Mouse (Mus musculus): ENCODE measurements around the gene Aqr. TPM values are rescaled to one million over a fixed set of nuclear protein-coding genes. Genes with fewer than 3 reads are reported as not detected.

Aqr gene
- total RNA-seq, 4 experiments from 2014 or later: 9.7 to 12.1 (median 11.2) TPM

GRCm38 (mm10) chr2:114064004-114064403, 122.8 kb downstream of the Aqr start:
- DNase-seq (ENCODE audit: low spot score in 2 of 2): no peak

GRCm38 (mm10) chr2:114060071-114060591, 126.7 kb downstream of the Aqr start:
- no peak for DNase-seq (ENCODE audit: low spot score in 2 of 2)

- DNase-seq (ENCODE audit: low spot score in 2 of 2): no peak
Observed at GRCm38 (mm10) chr2:114059608-114060007, 127.2 kb downstream of the Aqr start.

- no peak for DNase-seq (ENCODE audit: low spot score in 2 of 2)
Observed at GRCm38 (mm10) chr2:114058226-114058796, 128.5 kb downstream of the Aqr start.

GRCm38 (mm10) chr2:114057303-114057853, 129.4 kb downstream of the Aqr start:
- peak; percentile 52 to 75 for DNase-seq (ENCODE audit: low spot score in 2 of 2)

GRCm38 (mm10) chr2:114054129-114054528, 132.7 kb downstream of the Aqr start:
- DNase-seq (ENCODE audit: low spot score in 2 of 2): no peak

- no peak for DNase-seq (ENCODE audit: low spot score in 2 of 2)
Observed at GRCm38 (mm10) chr2:114052696-114053598, 133.9 kb downstream of the Aqr start, which contains the start of gene Actc1. Gene Actc1, minus strand, starts transcription at chr2:114053548.

GRCm38 (mm10) chr2:114051871-114052241, 135.0 kb downstream of the Aqr start:
- no peak for DNase-seq (ENCODE audit: low spot score in 2 of 2)

Small RNAs within 50 kb of the gene (microRNA-seq; reads per million reads assigned to microRNA genes)
- gene Mir7002: not detected

Other genes starting within 250 kb of the Aqr start
- not detected for gene Gjd2, start 173.4 kb downstream of the Aqr start, total RNA-seq (2022)
- gene Actc1, start 133.5 kb downstream of the Aqr start, total RNA-seq (2022): 100 to 1,000 TPM in 1 of 4 experiments, 10 to 100 TPM in 3; 39.7 to 199 (median 83.9) TPM
- 10 to 100 TPM; 18.1 to 27.7 (median 21.5) TPM for gene Zfp770, start 14.4 kb upstream of the Aqr start, total RNA-seq (2022)